ENCODE assay signal across 9 mouse cellular contexts in genomic region chr5:140764921-140765613, GRCm38 (mm10). TPM values are rescaled to one million over a fixed set of nuclear protein-coding genes. Genes with fewer than 3 reads are reported as not detected.
DNase-seq lines count a peak whose midpoint lies in the region; ATAC-seq lines count a peak whose summit lies in the region.
"Had no signal": no experiment of that assay in that cellular context is flagged by ENCODE, and none has a peak within 500 bp of the region (broad histone marks: within the 10 kb centered on the region; RNA-seq: fewer than 3 reads in every experiment).

No protein-coding gene starts in this region.

- 61% methylated on average over 6 of the region's 6 CpGs for WGBS in embryonic facial prominence, embryonic 14.5 days

- H3K36me3 ChIP-seq in embryonic facial prominence, embryonic 14.5 days (ENCODE audit: control insufficient read depth, insufficient read depth, low read length): peaks cover 23% of the 10 kb centered on the region

- peak; percentile 98 for DNase-seq in heart, adult 11 months
- no peak for DNase-seq in heart, postnatal 14 days
- no peak for DNase-seq in embryonic facial prominence, embryonic 14.5 days (ENCODE audit: low spot score)
- peak; percentile 37 for DNase-seq in kidney, adult 18-20 months
- DNase-seq in lung, postnatal 14 days: peak; percentile 36
- DNase-seq in right cerebral cortex, adult 2 months (ENCODE audit: low spot score in 2 of 2): no peak
- no peak for DNase-seq in spleen, postnatal 10 days (ENCODE audit: low spot score in 2 of 2)
- DNase-seq in layer of hippocampus, postnatal 14 days (ENCODE audit: low spot score in 2 of 2): no peak

- no peak overlapping the region for H3K9ac ChIP-seq in embryonic facial prominence, embryonic 14.5 days (ENCODE audit: low read depth, low read length)
- H3K9ac ChIP-seq: embryonic facial prominence, embryonic 12.5 days had no signal

- H3K4me1 ChIP-seq in embryonic facial prominence, embryonic 14.5 days (ENCODE audit: control insufficient read depth, insufficient read depth, low read length): peaks cover 11% of the 10 kb centered on the region

- H3K9me3 ChIP-seq in embryonic facial prominence, embryonic 14.5 days (ENCODE audit: control insufficient read depth, low read length): no peaks in the 10 kb centered on the region
- H3K9me3 ChIP-seq: embryonic facial prominence, embryonic 12.5 days had no signal

- no peak overlapping the region for H3K4me2 ChIP-seq in embryonic facial prominence, embryonic 14.5 days (ENCODE audit: low read depth, low read length)
- H3K4me2 ChIP-seq: embryonic facial prominence, embryonic 12.5 days had no signal

- no peak overlapping the region for H3K4me3 ChIP-seq in embryonic facial prominence, embryonic 14.5 days (ENCODE audit: low read depth, low read length)
- H3K4me3 ChIP-seq: embryonic facial prominence, embryonic 12.5 days had no signal

- intact Hi-C loops in heart, postnatal 14 days (cut with DNase I): loop anchor here (5.0 kb wide), 1 partner anchor 62 kb away; no protein-coding TSS in a partner anchor

- no peaks in the 10 kb centered on the region for H3K27me3 ChIP-seq in embryonic facial prominence, embryonic 14.5 days (replicated peaks; ENCODE audit: control insufficient read depth, insufficient read depth, low read length)
- H3K27me3 ChIP-seq: embryonic facial prominence, embryonic 12.5 days had no signal

- peak overlapping the region; percentile 42; the same call in 1 of the 2 replicates for H3K27ac ChIP-seq in embryonic facial prominence, embryonic 14.5 days (replicated peaks; ENCODE audit: low read depth, low read length)
- H3K27ac ChIP-seq: embryonic facial prominence, embryonic 12.5 days had no signal

- ATAC-seq in embryonic facial prominence, embryonic 14.5 days (ENCODE audit: low read depth): no peak

RNA-seq across cellular contexts. Expression of gene Amz1, which starts 41.1 kb away (rescaled TPM):
- under 1 TPM; 0.46 to 0.65 TPM for total RNA-seq in heart, postnatal 14 days (2021)
- 0.54 and 0.87 TPM in 2 replicates for polyA plus RNA-seq in embryonic facial prominence, embryonic 14.5 days (2014; fragmentation: Nextera tagmentation; extraction: Ambion mirVana)
- total RNA-seq in layer of hippocampus, postnatal 14 days (2021): 10 to 100 TPM; 23.9 to 24.1 TPM

Comparison
In these comparisons a context has a peak if more than half of its experiments do, and no peak if none do; other contexts are left out.
1. DNase-seq: peak in heart, adult 11 months (single experiment), kidney, adult 18-20 months (single experiment) and lung, postnatal 14 days (single experiment); none in heart, postnatal 14 days (0 of 2), embryonic facial prominence, embryonic 14.5 days (single experiment), right cerebral cortex, adult 2 months (0 of 2), spleen, postnatal 10 days (0 of 2) and layer of hippocampus, postnatal 14 days (0 of 2).
2. RNA of gene Amz1, which starts 41.1 kb away (total RNA-seq): 23.9 to 24.1 TPM in layer of hippocampus, postnatal 14 days; 0.46 to 0.65 TPM in heart, postnatal 14 days; every median in the first group is over 10 times any median in the second.